Mouse (Mus musculus): ENCODE measurements at regions not wholly inside any gene's neighbourhood (a gene's known extent, or its start where the extent isn't known, plus 50 kb on each side); places are given as distances from the start of the nearest gene placed in this dataset.

DNA sequence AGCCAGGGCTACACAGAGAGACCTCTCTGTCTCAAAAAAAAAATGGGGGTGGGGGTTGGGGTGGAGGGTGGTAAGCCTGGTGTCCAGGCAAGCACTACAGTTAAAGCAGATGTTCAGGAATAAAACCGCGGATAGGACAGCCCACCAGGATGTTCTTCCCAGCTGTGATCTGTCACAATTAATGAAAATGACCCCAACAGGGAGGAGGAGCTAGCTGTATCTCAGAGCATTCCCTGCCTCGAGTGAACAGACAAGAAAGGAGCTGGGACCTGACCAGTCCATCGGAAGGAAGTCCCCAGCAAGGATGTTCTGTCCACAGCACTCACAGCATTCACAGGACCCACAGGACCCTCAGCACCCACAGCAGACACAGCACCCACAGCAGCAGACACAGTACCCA, 80.4 kb downstream of the Utp6 start:
- DNase-seq: no peak

DNA sequence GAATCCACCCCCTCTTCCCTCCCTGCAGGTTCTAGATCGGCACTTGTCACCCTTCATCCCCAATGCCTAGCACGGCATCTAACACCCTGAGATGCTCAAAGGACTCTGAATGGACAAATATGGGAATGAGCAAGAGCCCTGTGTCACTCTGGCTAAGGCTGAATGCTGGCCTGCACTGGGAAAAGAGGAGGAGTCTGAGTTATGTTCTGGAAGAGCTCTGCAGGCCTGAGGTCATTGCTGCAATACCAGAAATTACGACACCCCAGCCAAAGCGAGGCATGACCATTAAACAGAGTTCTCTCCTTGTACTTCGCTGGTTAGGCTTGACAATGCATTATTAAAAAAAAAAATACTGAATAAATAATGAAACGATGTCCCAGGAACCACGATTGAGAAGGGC, 84.1 kb downstream of the Utp6 start:
- no peak for DNase-seq

DNA sequence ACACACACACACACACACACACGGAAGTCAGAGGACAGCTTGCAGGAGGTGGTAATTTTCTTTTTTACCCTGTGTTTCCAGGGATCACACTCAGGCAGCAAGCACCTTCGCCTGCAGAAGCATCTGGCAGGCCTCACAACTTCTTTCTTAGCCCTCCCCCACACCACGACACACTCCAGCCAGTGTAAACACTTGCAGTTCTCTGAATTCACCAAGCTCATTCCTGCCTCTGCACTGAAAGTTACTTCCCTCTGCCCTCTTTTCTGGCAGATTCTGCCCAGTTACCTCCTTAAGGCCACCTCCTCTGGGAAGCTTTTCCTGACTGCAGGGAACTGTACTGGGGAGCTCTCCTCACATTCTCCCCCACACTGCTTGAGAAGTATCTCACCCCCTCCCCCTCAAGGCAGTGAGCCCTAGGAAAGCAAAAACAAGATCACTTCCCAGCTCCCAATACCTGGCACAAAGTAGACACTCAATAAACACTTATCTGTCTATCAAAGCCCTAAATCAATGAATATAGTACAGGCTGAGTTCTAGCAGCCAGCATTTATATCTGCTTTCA, 84.9 kb downstream of the Utp6 start:
- no peak for DNase-seq

GRCm38 (mm10) chr11:79871783-79872628, 90.2 kb downstream of the Utp6 start:
- DNase-seq: no peak

DNA sequence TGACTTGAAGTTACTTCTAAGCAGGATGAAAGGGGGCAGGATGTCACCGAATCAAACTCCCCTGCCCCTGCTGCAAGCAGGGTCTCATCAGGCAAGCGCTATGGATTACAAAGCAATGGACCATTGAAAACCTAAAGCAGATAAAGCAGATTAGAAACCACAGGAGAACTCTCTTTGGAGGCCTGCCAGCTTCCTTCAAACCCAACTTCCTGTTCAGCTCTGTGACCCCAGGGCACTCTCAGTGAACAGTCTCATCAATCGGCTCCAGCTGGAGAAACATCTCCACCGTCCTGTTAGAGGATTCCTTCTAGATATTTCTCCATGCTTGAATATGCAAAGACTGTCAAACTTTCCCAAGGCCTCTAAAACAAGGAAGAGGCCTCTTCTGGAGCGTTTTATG, 92.0 kb downstream of the Utp6 start:
- no peak for DNase-seq

- DNase-seq: no peak
These were observed 93.2 kb downstream of the Utp6 start for GRCm38 (mm10) chr11:79869009-79869408.

GRCm38 (mm10) chr11:79864836-79865235, 97.4 kb downstream of the Utp6 start:
- no peak for DNase-seq

GRCm38 (mm10) chr11:79863487-79864175, 98.6 kb downstream of the Utp6 start:
- DNase-seq: no peak

- DNase-seq: no peak
These were observed 101.6 kb downstream of the Utp6 start for GRCm38 (mm10) chr11:79860611-79861067.

- no peak for DNase-seq
These were observed 105.8 kb downstream of the Utp6 start for GRCm38 (mm10) chr11:79856376-79856775.

- no peak for DNase-seq
These were observed 112.6 kb downstream of the Utp6 start for GRCm38 (mm10) chr11:79849545-79849944.

- DNase-seq: no peak
These were observed 117.8 kb downstream of the Utp6 start for GRCm38 (mm10) chr11:79844436-79844835.

DNA sequence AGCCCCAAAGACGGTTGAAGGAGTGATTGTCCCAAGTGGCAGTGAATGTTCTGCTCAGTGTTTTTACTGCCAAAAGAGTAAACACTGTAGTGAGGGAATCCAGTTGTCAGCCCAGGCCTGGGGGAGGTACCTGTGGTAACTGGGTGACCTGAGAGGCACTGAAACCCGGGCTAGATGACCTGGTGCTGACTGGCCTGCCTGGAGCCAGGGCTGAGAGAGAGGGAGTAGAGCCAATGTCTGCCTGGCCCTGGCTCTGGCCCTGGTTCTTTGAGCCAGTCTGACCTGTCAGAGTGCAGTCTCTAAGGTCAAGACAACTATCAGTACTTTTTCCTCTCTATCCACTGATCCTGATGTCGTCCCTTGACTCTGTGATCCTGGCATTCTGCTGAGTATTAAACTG, 119.2 kb downstream of the Utp6 start:
- no peak for DNase-seq

DNA sequence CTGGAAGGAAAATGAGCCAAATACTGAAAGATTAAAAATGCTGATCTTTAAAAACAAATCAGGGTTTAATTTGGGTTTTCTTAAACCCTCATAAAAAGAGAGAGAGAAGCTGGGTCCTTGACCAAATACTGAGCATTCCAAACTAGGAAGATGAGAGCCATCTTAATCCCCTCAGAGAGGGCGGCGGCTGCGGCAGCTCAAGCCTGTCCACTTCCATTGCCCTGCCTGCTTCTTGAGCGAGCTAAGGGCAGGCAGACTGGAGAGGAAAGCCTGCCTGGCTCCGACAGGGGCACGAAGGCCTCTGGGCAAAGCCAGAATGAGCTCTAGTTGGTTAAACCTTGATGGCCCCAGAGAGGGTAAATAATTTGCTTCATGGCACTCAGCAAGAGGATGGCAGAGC, 122.2 kb downstream of the Utp6 start:
- DNase-seq: no peak

DNA sequence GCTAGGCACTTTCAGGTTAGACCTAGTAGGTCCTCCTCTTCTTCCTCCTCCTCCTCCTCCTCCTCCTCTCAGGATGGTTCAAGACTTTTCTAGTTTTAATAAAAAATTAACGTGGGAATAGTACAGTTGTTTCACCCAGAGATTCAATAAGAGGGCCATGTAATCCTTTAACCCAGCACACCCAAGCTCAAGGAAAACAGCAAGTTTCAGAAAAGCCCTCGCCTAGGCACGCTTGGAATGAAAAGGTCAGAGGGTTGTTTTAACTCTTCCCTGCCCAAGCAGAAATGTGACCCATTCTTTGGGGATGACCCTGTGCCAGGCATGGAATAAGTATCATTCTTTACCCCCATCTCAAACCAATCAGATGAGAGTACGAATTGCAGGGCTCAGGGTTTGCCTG, 124.1 kb downstream of the Utp6 start:
- no peak for DNase-seq

DNA sequence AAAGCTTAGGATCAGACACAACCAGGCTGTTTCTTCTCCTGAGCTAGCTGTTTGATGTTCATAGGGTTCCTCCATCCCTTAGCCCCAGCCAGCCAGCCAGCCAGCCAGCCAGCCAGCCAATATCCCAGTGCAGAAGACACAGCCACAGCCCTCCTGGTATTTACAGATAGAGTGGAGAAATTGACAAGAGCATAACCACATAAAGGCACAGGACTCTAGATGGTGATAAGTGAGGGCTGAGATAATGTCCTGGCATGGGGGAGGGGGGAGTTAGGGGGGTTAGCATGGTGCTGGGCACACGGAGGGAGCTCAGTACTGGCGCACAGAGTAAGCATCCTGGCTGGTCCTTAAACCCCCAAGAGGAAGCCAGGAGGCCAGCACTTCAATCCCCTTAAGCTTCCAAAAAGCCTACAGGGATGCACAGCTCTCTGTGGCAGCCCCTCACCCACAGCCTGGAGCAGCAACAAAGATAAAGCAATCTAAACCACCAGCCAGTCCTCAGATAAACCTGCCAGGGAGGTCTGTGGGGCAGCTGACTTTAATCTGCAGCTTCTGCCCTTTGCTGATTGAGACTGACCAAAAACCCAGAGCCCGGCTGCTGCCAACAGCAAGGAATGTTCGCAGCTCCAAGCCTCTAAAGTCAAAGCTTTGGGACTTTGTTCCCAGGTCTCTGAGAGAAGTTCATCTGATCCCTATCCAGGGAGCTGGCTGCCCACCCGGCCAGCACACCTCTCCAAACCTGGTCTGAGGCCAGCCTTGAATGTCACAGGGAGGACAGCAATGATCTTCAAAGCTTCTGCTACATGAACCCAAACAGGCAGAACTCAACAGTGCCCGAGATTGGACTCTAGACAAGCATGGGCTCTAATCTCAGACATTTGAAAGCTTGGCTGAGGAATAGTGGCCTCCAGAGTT, 124.9 kb downstream of the Utp6 start:
- no peak for DNase-seq

- DNase-seq: no peak
These were observed 126.3 kb downstream of the Utp6 start for GRCm38 (mm10) chr11:79835873-79836272.

DNA sequence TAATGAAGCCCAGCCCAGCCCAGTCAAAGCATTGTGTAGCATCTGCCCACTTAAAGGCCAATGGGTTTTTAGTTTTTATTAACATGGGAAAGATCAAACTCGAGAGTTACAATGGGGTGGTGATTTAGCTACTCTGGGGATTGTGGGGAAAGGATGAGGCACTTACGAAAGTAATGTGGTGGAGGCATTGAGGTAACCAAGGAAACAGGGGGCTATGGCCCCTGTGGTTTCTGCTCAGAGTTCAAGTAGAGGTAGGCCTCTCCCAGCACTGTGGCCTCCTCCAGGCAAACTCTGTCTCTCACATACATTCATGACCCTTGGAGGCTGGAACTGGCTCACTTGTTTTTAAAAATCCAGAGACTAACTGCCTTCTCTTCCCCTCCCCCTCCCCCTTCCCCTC, 128.4 kb downstream of the Utp6 start:
- no peak for DNase-seq

DNA sequence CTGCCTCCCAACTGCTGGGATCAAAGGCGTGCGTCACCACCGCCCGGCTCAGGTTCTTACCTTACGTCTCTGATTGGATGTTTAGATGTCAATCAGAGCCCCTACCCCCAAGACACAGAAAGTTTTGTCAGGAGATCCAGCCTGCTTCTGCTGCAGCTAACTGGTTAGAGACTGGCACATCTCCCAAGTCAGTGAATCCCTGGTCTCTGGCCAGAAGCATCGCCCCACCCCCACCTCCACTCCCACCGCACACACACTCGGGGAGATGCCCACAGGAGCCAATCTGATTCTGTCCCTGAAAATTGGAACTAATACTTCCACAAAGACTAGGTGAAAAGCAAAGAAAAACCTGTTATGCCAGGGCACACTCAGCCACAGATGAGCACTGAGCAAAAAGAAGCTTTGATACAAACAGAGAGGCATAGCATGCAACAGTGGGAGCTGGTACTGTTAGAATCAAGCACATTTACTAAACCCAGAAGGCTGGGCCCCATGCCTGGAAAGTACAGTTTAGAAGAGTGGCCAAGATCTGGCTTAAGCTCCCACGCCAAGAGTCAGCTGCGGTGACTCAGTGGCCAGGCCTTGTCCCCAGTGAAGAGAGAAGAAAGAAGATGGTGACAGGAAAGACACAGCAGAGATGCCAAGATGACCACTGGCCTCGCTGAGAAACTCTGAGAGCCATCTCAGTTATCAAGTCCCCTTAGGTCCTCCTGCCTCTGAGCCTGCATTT, 130.4 kb downstream of the Utp6 start:
- no peak for DNase-seq

GRCm38 (mm10) chr11:79830567-79831055, 131.6 kb downstream of the Utp6 start:
- no peak for DNase-seq

GRCm38 (mm10) chr11:79827034-79827433, 135.2 kb downstream of the Utp6 start:
- no peak for DNase-seq

DNA sequence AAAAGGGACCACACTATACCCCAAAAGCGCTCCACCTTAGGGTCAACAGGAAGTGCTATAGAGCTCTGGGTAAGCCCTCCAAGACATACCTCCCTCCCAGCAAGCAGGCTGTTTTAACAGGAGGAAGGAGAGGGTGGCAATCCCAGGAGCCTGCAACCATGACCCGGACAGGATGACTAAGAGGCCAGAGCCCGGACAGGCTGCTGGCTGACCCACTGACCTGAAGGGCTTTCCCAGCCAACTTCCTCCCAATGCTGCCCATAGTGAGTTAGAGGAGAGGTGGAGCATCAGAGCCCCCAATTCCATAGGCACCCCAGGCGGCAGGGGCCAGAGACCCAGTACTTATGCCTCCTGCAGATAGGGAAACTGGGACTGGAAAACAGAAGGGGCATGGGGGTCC, 136.3 kb downstream of the Utp6 start:
- no peak for DNase-seq
